Mouse (Mus musculus) ES-Bruce4 (cell line): ENCODE measurements around the gene Sfrp5.

Experiments used
- CTCF ChIP-seq: IDR thresholded peaks from one replicate; pipeline ENCODE4 v1.8.1; 2011; ENCODE audit warnings: low read depth, low read length
- EP300 ChIP-seq: IDR thresholded peaks from 2 replicates; pipeline ENCODE4 v1.6.1; 2011; ENCODE audit warnings: low read depth, low read length; ENCODE audit not compliant: insufficient read depth
- POLR2A ChIP-seq: IDR thresholded peaks from one replicate; pipeline ENCODE4 v1.8.1; 2011; ENCODE audit warnings: low read length; ENCODE audit not compliant: insufficient read depth

- TF ChIP-seq POLR2A, result no peak
- no peak for TF ChIP-seq EP300
- TF ChIP-seq CTCF, result no peak
Measured at GRCm38 (mm10) chr19:42158246-42159017, 43.6 kb downstream of the Sfrp5 start.
